Mouse (Mus musculus) gastrocnemius, postnatal 25 days (tissue): ENCODE results near the gene Ctnna3. TPM values are rescaled to one million over a fixed set of nuclear protein-coding genes. Genes with fewer than 3 reads are reported as not detected.

ENCODE experiments used
- DNase-seq: peaks from one replicate; pipeline ENCODE4 v3.0.0; 2022
- total RNA-seq, 2 experiments: library from RNA; stranded (reverse); gene quantifications; 1 replicate in 1 of 2; 2 replicates in 1 of 2; pipeline ENCODE4 v1.2.3; 2021

Gene Ctnna3
- total RNA-seq, 2 experiments from 2014 or later, result 11.0 to 15.8 TPM

DNA sequence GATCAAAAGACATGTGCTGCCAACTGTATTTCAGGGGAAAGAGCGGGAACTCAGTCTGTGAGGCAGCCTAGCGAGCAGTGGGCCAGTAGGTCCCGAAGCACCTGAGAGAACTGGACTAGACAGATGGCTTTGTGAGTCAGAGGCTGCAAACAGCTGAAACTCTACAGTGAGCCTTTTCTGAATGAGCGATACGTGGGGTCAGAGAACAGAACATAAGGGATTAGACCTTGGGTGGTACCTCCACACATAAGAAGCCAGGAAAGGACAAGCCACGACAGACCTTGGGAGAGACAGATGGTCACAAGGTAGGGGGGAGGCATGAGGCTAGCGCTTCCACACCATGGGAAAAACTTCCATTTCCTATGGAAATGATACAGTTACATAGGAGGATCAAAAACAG, 58.4 kb downstream of the Ctnna3 start:
- no peak for DNase-seq

- DNase-seq, result no peak
Observed at GRCm38 (mm10) chr10:63523956-63524355, 94.1 kb downstream of the Ctnna3 start.

GRCm38 (mm10) chr10:63526027-63526426, 96.1 kb downstream of the Ctnna3 start:
- DNase-seq, result no peak

DNA sequence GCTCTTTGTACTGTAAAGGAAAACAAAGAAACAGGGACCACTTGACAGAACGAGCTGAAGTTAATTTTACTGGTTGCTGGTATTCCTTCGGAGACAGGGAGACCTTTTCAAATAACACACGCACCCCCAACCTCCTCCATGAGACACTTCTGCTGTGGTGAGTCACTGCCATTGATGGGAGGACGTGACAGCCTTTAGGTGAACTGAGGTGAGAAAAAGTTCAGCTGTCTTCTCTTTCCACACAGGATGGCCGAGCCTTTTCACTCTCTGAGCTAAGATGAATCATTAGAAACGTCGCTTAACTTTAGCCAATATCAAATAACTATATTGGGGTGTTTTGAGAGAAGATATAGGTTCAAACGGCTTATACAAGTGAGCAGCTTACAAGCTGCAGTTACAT, 102.5 kb downstream of the Ctnna3 start:
- no peak for DNase-seq

GRCm38 (mm10) chr10:63541754-63542153, 111.9 kb downstream of the Ctnna3 start:
- no peak for DNase-seq

DNA sequence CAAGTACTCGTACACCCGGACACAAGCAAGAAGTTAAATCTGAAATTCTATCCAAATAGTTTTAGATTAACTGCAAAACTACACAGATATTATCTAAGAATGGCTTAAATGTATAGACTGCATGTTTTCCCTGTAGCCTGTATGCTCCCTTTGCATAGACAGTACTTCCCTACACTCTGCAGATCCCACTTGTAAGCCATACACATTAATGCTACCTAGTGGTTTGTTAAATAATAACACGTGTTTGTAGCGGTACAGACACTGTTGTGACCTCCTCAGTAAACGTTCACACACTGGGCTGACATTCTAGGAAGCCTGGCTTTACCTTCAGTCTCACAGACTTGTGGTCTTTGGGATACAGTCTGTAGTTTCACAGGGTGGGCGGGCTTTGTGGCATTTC, 112.6 kb downstream of the Ctnna3 start:
- no peak for DNase-seq

- no peak for DNase-seq
Observed at GRCm38 (mm10) chr10:63566691-63567090, 136.8 kb downstream of the Ctnna3 start.

DNA sequence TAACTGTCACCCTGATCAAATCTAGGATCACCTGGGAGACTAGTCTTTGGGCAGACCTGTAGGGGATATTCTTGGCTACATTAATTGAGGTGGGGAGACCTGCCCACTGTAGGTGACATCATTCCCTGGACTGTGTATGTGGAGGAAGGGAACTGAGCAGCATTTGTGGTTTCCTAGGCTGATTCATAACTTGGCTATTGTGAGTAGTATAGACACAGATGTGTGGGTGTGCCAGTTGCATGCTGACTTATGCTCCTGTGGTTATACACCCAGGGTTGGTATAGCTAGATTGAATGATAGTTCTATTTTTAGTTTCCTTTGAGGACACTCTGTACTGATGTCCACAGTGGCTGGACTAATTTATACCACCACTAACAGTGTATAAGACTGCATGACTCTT, 141.7 kb downstream of the Ctnna3 start:
- no peak for DNase-seq

DNA sequence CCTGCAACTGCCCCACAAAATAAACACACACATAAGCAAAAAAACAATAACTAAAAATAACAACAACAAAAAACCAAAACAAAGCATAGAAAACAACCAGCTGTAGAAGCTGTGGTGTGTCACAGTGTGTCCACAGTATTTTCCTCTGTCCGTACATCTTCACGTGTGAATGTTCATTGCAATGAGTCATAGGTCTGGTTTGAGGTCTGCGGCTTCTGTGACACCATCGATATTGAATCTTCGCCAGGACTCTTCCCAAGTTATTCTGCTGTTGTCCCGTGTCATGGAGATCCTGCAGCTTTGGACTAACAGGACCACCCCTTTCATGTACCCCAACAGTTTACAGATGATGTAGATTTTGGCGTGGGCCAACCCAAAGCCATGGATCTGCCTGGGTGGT, 143.0 kb downstream of the Ctnna3 start:
- no peak for DNase-seq

GRCm38 (mm10) chr10:63574100-63574609, 144.3 kb downstream of the Ctnna3 start:
- no peak for DNase-seq

- peak; percentile 41 for DNase-seq
Observed at GRCm38 (mm10) chr10:63582608-63583007, 152.7 kb downstream of the Ctnna3 start.

GRCm38 (mm10) chr10:63583798-63584374, 154.0 kb downstream of the Ctnna3 start:
- DNase-seq, result no peak

DNA sequence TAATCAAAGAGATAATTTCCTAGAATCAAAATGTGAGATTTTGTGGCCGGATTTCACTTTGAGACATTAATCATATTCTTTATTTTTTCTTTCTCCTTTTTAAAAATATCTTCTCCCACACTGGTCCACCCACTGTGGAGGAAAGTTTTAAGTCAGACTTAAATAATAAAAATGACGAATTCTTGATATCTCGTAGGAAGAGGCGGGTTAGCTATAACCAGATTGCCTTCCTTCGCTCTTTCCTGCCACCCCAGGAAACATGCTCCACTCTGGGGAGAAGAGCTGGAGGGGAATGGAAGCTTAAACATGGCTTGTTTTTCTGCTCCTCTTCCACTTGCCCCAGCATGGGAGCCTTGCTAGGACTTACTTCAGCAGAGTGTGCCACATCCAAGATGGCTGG, 169.5 kb downstream of the Ctnna3 start:
- no peak for DNase-seq

DNA sequence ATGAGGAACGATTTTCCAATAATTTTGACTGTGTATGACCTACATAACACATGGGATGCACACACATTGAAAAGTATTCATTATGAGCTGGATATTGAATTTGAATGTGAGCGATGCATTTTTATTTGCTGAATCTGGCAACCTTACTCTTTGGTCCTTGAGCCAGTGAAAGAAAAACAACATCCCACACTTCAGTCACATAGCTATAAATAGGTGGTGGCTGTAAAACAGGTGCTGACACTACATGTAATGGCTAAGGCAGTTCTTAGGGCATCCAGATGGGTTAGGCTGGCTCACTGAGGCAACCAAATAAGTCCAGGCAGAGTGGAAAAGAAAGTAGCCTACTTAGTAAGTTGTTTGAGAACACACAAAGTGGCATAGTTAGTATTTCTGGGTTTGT, 171.3 kb downstream of the Ctnna3 start:
- no peak for DNase-seq

DNA sequence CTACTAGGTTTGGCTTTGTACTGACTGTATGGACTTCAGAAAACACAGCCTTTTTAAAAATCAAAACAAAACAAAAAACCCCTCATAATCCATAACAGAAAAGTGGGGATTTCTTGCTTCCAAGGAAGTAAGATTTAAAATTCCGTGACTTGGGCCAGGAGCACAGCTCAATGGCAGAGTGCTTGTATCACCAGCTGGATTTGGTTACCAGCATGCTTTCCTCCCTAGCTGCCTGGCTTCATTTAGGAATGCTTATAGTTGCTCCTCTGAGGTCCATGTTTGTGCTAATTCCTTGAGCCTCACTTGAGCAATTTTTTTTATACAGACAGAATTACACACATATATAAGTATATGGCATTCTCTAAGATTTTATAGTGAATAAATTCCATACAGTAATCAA, 198.6 kb downstream of the Ctnna3 start:
- DNase-seq, result no peak

GRCm38 (mm10) chr10:63633915-63634314, 204.0 kb downstream of the Ctnna3 start:
- no peak for DNase-seq

- no peak for DNase-seq
Observed at GRCm38 (mm10) chr10:63637987-63638386, 208.1 kb downstream of the Ctnna3 start.

DNA sequence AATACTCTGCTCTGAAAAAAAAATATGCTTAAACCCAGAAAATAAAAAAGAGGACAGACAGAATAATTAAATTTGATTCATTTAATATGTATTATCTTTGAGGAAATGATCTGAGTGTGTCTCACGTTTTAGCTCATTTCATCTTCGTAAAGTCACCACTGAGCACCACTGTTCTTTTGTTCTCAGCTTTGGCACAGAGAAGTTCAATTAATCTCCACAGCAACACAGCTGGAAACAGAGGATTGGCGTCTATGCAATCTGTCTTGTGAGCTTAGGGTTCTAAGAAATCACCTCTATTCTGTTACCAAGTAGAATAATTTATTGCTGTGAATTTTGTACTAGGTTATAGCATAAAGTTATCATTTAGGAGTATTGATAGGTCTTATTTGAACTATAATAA, 217.4 kb downstream of the Ctnna3 start:
- DNase-seq, result no peak

DNA sequence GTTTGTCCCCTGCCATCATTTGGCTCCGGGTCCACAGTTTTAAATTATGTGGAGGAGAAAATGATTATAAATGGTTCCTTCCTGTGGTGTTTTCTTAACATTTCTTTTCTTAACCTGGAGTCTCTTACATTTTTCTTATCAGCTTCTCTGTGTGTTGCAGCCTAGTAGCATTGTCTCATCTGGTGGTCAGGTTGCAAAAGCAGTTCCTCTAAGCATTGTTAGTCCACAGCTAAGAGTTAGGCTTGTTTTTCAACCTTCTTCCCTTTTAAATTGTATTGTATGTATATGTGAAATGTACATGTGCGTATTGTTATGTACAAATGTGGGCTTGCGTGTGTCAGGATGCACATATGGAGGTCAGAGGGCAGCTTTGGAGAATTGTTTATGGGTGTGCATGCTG, 220.4 kb downstream of the Ctnna3 start:
- no peak for DNase-seq

GRCm38 (mm10) chr10:63652887-63653286, 223.0 kb downstream of the Ctnna3 start:
- DNase-seq, result no peak

- DNase-seq, result no peak
Observed at GRCm38 (mm10) chr10:63653571-63653970, 223.7 kb downstream of the Ctnna3 start.

DNA sequence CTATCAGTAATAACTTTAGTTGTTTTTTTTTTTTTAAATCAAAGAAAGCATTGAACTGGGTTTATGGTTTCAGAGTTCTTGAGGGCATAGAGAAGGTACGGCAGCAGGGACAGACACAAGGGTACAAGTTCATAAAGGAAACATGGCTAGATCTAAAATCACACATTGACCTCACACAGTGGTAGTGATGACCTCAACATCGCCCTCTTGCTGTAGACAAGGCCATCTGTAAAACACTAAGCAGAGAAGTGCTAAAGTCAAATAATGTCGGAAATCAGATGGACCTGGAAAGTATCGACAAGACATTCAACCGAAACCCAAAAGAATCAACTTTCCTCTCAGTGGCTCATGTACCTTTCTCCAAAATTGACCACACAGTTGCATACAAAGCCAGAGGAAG, 224.7 kb downstream of the Ctnna3 start:
- DNase-seq, result no peak

DNA sequence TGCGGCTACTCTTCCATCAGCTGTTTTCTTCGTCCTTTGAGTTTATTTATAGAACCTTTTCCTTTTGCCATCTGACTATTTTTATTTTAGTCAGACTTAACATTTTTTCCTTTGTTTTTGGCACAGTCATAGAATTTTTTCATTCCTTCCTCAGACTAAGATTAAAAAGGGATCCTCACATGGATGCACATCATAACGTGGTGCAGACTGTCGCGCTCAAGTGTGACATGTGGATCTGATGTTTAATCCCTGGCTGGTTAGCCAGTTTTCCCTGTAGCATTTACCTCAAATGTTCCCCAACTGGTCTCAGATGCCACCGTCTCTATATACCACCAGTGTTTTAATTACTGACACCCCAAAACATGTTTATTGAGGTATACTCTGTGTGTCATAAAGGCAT, 246.4 kb downstream of the Ctnna3 start:
- no peak for DNase-seq

DNA sequence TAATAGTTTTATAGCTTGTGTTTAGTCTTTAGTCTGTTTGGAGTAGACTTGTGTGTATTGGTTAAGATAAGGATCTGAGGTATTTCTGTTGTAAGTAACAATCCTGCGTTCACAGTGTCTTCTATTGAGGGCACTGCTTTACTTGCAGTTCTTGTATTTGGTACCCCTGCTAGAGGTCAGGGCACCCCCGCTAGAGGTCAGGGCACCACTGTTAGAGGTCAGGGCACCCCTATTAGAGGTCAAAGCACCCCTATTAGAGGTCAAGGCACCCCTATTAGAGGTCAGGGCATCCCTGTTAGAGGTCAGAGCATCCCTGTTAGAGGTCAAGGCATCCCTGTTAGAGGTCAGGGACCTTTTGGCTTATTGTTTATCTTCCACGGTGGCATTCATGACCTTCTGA, 259.3 kb downstream of the Ctnna3 start:
- no peak for DNase-seq

- no peak for DNase-seq
Observed at GRCm38 (mm10) chr10:63689651-63690050, 259.8 kb downstream of the Ctnna3 start.
